Mouse (Mus musculus) stomach, embryonic 16.5 days (tissue): ENCODE results near the gene Zfhx3. TPM values are rescaled to one million over a fixed set of nuclear protein-coding genes. Genes with fewer than 3 reads are reported as not detected.

Experiments used
- ATAC-seq: fragments of 200-750 bp; cut with Nextera tagmentation; 2 replicates; pipeline ENCODE4 v1.8.0; 2017; ENCODE audit warnings: moderate number of reproducible peaks, moderate TSS enrichment; ENCODE audit not compliant: insufficient read depth, low FRiP score
- H3K27ac ChIP-seq: fragments of 300-500 bp; sonication (generic); 2 replicates; pipeline ENCODE4 v1.5.1; 2014; ENCODE audit warnings: low read length
- H3K27me3 ChIP-seq: fragments of 300-500 bp; sonication (generic); 2 replicates; pipeline ENCODE4 v1.6.1; 2014; ENCODE audit warnings: low read length, control low read depth, mixed read lengths; ENCODE audit not compliant: control insufficient read depth, insufficient read depth
- H3K36me3 ChIP-seq: fragments of 300-500 bp; sonication (generic); 2 replicates; pipeline ENCODE4 v1.6.1; 2014; ENCODE audit warnings: low read length; ENCODE audit not compliant: control insufficient read depth, insufficient read depth
- H3K4me1 ChIP-seq: fragments of 300-500 bp; sonication (generic); 2 replicates; pipeline ENCODE4 v1.6.1; 2014; ENCODE audit warnings: low read length, control low read depth, mixed read lengths; ENCODE audit not compliant: control insufficient read depth, insufficient read depth
- H3K4me2 ChIP-seq: fragments of 300-500 bp; sonication (generic); 2 replicates; pipeline ENCODE4 v1.6.1; 2014; ENCODE audit warnings: low read depth, low read length, mixed read lengths
- H3K4me3 ChIP-seq: fragments of 300-500 bp; sonication (generic); replicated peaks from 2 replicates; pipeline ENCODE4 v1.5.1; 2014; ENCODE audit warnings: mild to moderate bottlenecking, low read length
- H3K9ac ChIP-seq: fragments of 300-500 bp; sonication (generic); 2 replicates; pipeline ENCODE4 v1.6.1; 2014; ENCODE audit warnings: low read length
- H3K9me3 ChIP-seq: fragments of 300-500 bp; sonication (generic); replicated peaks from 2 replicates; pipeline ENCODE4 v1.6.1; 2016; ENCODE audit warnings: low read length, control low read depth; ENCODE audit not compliant: control insufficient read depth
- WGBS: fragments of 180-500 bp; shearing (Covaris S2); extraction: QIAGEN DNeasy Blood & Tissue Kit; methylation state at CpG from one replicate; pipeline ENCODE4 v1.1.7; 2014; 5-methylcytosine and 5-hydroxymethylcytosine counted together
- polyA plus RNA-seq: library from polyadenylated mRNA; unstranded; fragments of >200 nt; fragmentation: Nextera tagmentation; extraction: Ambion mirVana; gene quantifications from 2 replicates; pipeline ENCODE4 v1.2.1, GENCODE M21; 2015

Gene Zfhx3
- polyA plus RNA-seq, 1 experiment from 2014 or later = 10.9 TPM

GRCm38 (mm10) chr8:108246035-108246933 is 303.8 kb downstream of the Zfhx3 start:
- no peak for ATAC-seq
- Histone ChIP-seq H3K27me3 (no peaks in the 10 kb centered on the region), H3K4me2 (peak overlapping the region; percentile 19), H3K9ac (no peak overlapping the region), H3K36me3 (no peaks in the 10 kb centered on the region), H3K9me3 (no peaks in the 10 kb centered on the region), H3K27ac (no peak overlapping the region), H3K4me3 (no peak overlapping the region), H3K4me1 (peaks cover 5% of the 10 kb centered on the region; the same call in 1 of the 2 replicates)
- 24% methylated on average over 22 of the region's 22 CpGs for WGBS

GRCm38 (mm10) chr8:108246934-108247417 is 304.5 kb downstream of the Zfhx3 start:
- H3K27ac ChIP-seq = no peak overlapping the region
- no peaks in the 10 kb centered on the region for H3K36me3 ChIP-seq
- H3K4me3 ChIP-seq = no peak overlapping the region
- no peak overlapping the region for H3K9ac ChIP-seq
- peaks cover 3% of the 10 kb centered on the region; the same call in 1 of the 2 replicates for H3K4me1 ChIP-seq
- H3K27me3 ChIP-seq = no peaks in the 10 kb centered on the region
- ATAC-seq = no peak
- 63% methylated on average over 7 of the region's 7 CpGs for WGBS
- H3K4me2 ChIP-seq = no peak overlapping the region
- no peaks in the 10 kb centered on the region for H3K9me3 ChIP-seq

- 52% methylated on average over 11 of the region's 11 CpGs for WGBS
- Histone ChIP-seq H3K4me3 (no peak overlapping the region), H3K27me3 (no peaks in the 10 kb centered on the region), H3K36me3 (no peaks in the 10 kb centered on the region), H3K27ac (no peak overlapping the region), H3K9ac (no peak overlapping the region), H3K4me2 (no peak overlapping the region), H3K4me1 (no peaks in the 10 kb centered on the region; the same call in 1 of the 2 replicates), H3K9me3 (no peaks in the 10 kb centered on the region)
- ATAC-seq = no peak
These were observed 322.2 kb downstream of the Zfhx3 start for GRCm38 (mm10) chr8:108264593-108265160.

GRCm38 (mm10) chr8:108277960-108278359 is 335.5 kb downstream of the Zfhx3 start:
- no peak overlapping the region for H3K27ac ChIP-seq
- H3K9ac ChIP-seq = no peak overlapping the region
- H3K36me3 ChIP-seq = no peaks in the 10 kb centered on the region
- no peak overlapping the region for H3K4me2 ChIP-seq
- no peaks in the 10 kb centered on the region for H3K27me3 ChIP-seq
- WGBS = 74% methylated on average over 2 of the region's 2 CpGs
- H3K4me1 ChIP-seq = no peaks in the 10 kb centered on the region
- no peak for ATAC-seq
- H3K4me3 ChIP-seq = no peak overlapping the region
- no peaks in the 10 kb centered on the region for H3K9me3 ChIP-seq

- no peaks in the 10 kb centered on the region for H3K27me3 ChIP-seq
- H3K9me3 ChIP-seq = no peaks in the 10 kb centered on the region
- no peaks in the 10 kb centered on the region for H3K4me1 ChIP-seq
- ATAC-seq = no peak
- no peak overlapping the region for H3K27ac ChIP-seq
- H3K9ac ChIP-seq = no peak overlapping the region
- no peak overlapping the region for H3K4me2 ChIP-seq
- WGBS = 62% methylated on average over 12 of the region's 12 CpGs
- no peak overlapping the region for H3K4me3 ChIP-seq
- no peaks in the 10 kb centered on the region for H3K36me3 ChIP-seq
These were observed 339.5 kb downstream of the Zfhx3 start for GRCm38 (mm10) chr8:108281981-108282380.

GRCm38 (mm10) chr8:108286117-108286516 is 343.7 kb downstream of the Zfhx3 start:
- H3K27ac ChIP-seq = no peak overlapping the region
- no peak overlapping the region for H3K4me3 ChIP-seq
- H3K36me3 ChIP-seq = no peaks in the 10 kb centered on the region
- no peak overlapping the region for H3K9ac ChIP-seq
- H3K9me3 ChIP-seq = no peaks in the 10 kb centered on the region
- no peak overlapping the region for H3K4me2 ChIP-seq
- no peak for ATAC-seq
- 63% methylated on average over 5 of the region's 5 CpGs for WGBS
- no peaks in the 10 kb centered on the region for H3K4me1 ChIP-seq
- H3K27me3 ChIP-seq = no peaks in the 10 kb centered on the region

GRCm38 (mm10) chr8:108300964-108301615 is 358.6 kb downstream of the Zfhx3 start:
- H3K9ac ChIP-seq = no peak overlapping the region
- no peak for ATAC-seq
- WGBS = 67% methylated on average over 9 of the region's 9 CpGs

GRCm38 (mm10) chr8:108301654-108302053 is 359.2 kb downstream of the Zfhx3 start:
- Histone ChIP-seq H3K36me3 (no peaks in the 10 kb centered on the region), H3K4me2 (no peak overlapping the region)
- 84% methylated on average over 12 of the region's 12 CpGs for WGBS

More at GRCm38 (mm10) chr8:108300964-108301615, 358.6 kb downstream of the Zfhx3 start:
- no peaks in the 10 kb centered on the region for H3K4me1 ChIP-seq
- H3K36me3 ChIP-seq = no peaks in the 10 kb centered on the region
- H3K27ac ChIP-seq = no peak overlapping the region
- no peaks in the 10 kb centered on the region for H3K9me3 ChIP-seq
- no peak overlapping the region for H3K4me2 ChIP-seq
- H3K4me3 ChIP-seq = no peak overlapping the region
- H3K27me3 ChIP-seq = no peaks in the 10 kb centered on the region

GRCm38 (mm10) chr8:108305368-108305767 is 362.9 kb downstream of the Zfhx3 start:
- no peak for ATAC-seq
- H3K27ac ChIP-seq = no peak overlapping the region
- no peaks in the 10 kb centered on the region for H3K36me3 ChIP-seq
- H3K27me3 ChIP-seq = no peaks in the 10 kb centered on the region
- no peak overlapping the region for H3K4me3 ChIP-seq
- H3K9me3 ChIP-seq = no peaks in the 10 kb centered on the region
- WGBS = 42% methylated on average over 3 of the region's 3 CpGs
- H3K4me1 ChIP-seq = no peaks in the 10 kb centered on the region
- H3K4me2 ChIP-seq = no peak overlapping the region
- no peak overlapping the region for H3K9ac ChIP-seq

More at GRCm38 (mm10) chr8:108301654-108302053, 359.2 kb downstream of the Zfhx3 start:
- no peak for ATAC-seq
- H3K4me1 ChIP-seq = no peaks in the 10 kb centered on the region
- H3K27me3 ChIP-seq = no peaks in the 10 kb centered on the region
- H3K9ac ChIP-seq = no peak overlapping the region
- no peak overlapping the region for H3K4me3 ChIP-seq
- no peaks in the 10 kb centered on the region for H3K9me3 ChIP-seq
- H3K27ac ChIP-seq = no peak overlapping the region
